ENCODE assay signal across 8 mouse cellular contexts in the genomic region with DNA sequence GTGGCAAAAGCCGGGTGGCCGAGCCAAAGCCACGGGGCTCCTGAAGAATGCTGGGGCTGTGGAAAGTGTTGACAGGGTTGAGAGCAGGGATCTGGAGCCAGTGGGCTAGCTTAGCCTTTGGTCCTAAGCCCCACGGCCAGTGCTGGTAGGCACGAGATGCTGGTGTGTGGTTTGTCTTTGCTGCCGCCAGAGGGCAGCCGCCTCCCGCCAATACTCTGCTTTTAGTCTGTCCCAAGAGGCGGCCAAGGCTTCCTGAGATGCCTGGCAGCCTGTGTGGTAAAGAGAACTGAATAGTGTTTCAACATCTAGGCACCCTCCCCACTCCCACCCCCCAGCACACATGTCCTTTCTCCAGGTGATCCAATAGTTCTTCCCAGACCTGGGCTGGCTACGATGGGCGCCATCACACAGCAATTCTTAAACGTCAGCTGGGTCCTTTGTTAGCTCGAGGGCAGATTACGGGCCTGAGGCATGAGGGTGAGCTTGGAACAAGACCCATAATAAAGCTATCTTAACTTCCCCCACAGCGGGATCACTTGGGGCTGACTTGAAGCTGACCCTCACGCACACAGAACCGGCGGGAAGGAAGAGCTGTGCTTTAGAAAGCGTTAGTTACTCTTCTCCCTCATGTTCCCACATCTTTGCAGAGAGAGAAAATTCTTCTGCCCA. TPM values are rescaled to one million over a fixed set of nuclear protein-coding genes. Genes with fewer than 3 reads are reported as not detected.
A peak's percentile ranks its signal among the peaks of the same experiment; 100 is the strongest.
DNase-seq lines count a peak whose midpoint lies in the region; ATAC-seq and TF ChIP-seq lines count a peak whose summit lies in the region.

No protein-coding gene starts in this region.

- H3K27me3 ChIP-seq in ES-Bruce4 (ENCODE audit: control insufficient read depth, insufficient read depth, low read length, poor library complexity, severe bottlenecking) = no peaks in the 10 kb centered on the region
- H3K27me3 ChIP-seq in forebrain, embryonic 11.5 days (ENCODE audit: control insufficient read depth, insufficient read depth, low read length) = 0 out of 2 replicates have a peak, but pooled peaks cover 3% of the 10 kb centered on the region

- no peak overlapping the region for H3K9ac ChIP-seq in ES-Bruce4 (ENCODE audit: low read depth, poor library complexity, severe bottlenecking)
- 0 out of 2 replicates have a peak overlapping the region, but pooled peaks have one; percentile 17 for H3K9ac ChIP-seq in forebrain, embryonic 11.5 days (ENCODE audit: low read length)

- ATAC-seq in forebrain, embryonic 11.5 days (replicated peaks; ENCODE audit: low FRiP score) = peak; percentile 65

- H3K4me3 ChIP-seq in ES-Bruce4 (ENCODE audit: low read depth, low read length) = no peak overlapping the region
- H3K4me3 ChIP-seq in forebrain, embryonic 11.5 days (ENCODE audit: low read depth, low read length) = no peak overlapping the region
- H3K4me3 ChIP-seq in layer of hippocampus, adult 2 months = no peak overlapping the region

- DNase-seq in c-Kit-negative CD71-positive TER-119-positive erythroid progenitor cells, embryonic 14.5 days (ENCODE audit: low read depth, low spot score) = peak; percentile 11
- DNase-seq in forebrain, embryonic 11.5 days (ENCODE audit: low spot score) = peak; percentile 89
- DNase-seq in heart, postnatal 25 days (ENCODE audit: low spot score) = peak; percentile 51
- peak; percentile 72 to 77 for DNase-seq in layer of hippocampus, adult 2 months (ENCODE audit: low spot score in 2 of 2)
- DNase-seq in lung, postnatal 10 days = peak; percentile 83
- DNase-seq in retina, adult 2 months (ENCODE audit: low read depth, low spot score) = peak; percentile 42
- peak; percentile 71 for DNase-seq in thymus, postnatal 14 days

- TF ChIP-seq EP300 in ES-Bruce4 (IDR thresholded peaks at IDR 0.05; ENCODE audit: insufficient read depth, low read depth, low read length) = peak; percentile 30; the same call in 1 of the 2 replicates

- H3K4me1 ChIP-seq in ES-Bruce4 (ENCODE audit: control insufficient read depth, insufficient read depth, low read length) = no peaks in the 10 kb centered on the region
- H3K4me1 ChIP-seq in forebrain, embryonic 11.5 days (replicated peaks; ENCODE audit: control insufficient read depth, insufficient read depth, low read length) = peaks cover 39% of the 10 kb centered on the region

- TF ChIP-seq POLR2A in ES-Bruce4 (IDR thresholded peaks at IDR 0.05; ENCODE audit: insufficient read depth, low read length) = no peak

- no peaks in the 10 kb centered on the region for H3K36me3 ChIP-seq in ES-Bruce4 (ENCODE audit: control insufficient read depth, insufficient read depth, low read length, poor library complexity, severe bottlenecking)
- no peaks in the 10 kb centered on the region for H3K36me3 ChIP-seq in forebrain, embryonic 11.5 days (ENCODE audit: control insufficient read depth, insufficient read depth, low read length)

- no peak overlapping the region for H3K27ac ChIP-seq in ES-Bruce4 (ENCODE audit: insufficient read depth, low read length)
- H3K27ac ChIP-seq in forebrain, embryonic 11.5 days (ENCODE audit: low read depth, low read length) = no peak overlapping the region; the same call in 1 of the 2 replicates
- H3K27ac ChIP-seq in layer of hippocampus, adult 2 months = no peak overlapping the region

- TF ChIP-seq CTCF in ES-Bruce4 (IDR thresholded peaks at IDR 0.05; ENCODE audit: low read depth, low read length) = peak; percentile 94
- peak; percentile 99 for TF ChIP-seq CTCF in layer of hippocampus, adult 2 months (conservative IDR thresholded peaks at IDR 0.05)

- H3K4me2 ChIP-seq in forebrain, embryonic 11.5 days (ENCODE audit: low read depth, low read length, severe bottlenecking) = no peak overlapping the region

- no peaks in the 10 kb centered on the region for H3K9me3 ChIP-seq in ES-Bruce4 (replicated peaks; ENCODE audit: control insufficient read depth, insufficient read depth, low read length, poor library complexity, severe bottlenecking)
- no peaks in the 10 kb centered on the region for H3K9me3 ChIP-seq in forebrain, embryonic 11.5 days (ENCODE audit: control insufficient read depth, low read length)

- 23% methylated on average over 19 of the region's 19 CpGs for WGBS in forebrain, embryonic 11.5 days

- intact Hi-C loops in heart, postnatal 25 days (cut with DNase I) = loop anchor here (1.0 to 5.0 kb wide), 3 partner anchors 166 to 329 kb away; a partner anchor contains a TSS

RNA-seq across cellular contexts. Expression of a gene that starts 25.0 kb away (rescaled TPM):
- polyA plus RNA-seq in ES-Bruce4 (2011; ENCODE audit: insufficient read depth, insufficient read length, low read depth, missing spikeins) = 0.36 TPM in 1 of 2 replicates, not detected in the other
- 18.0 and 21.8 TPM in 2 replicates for polyA plus RNA-seq in forebrain, embryonic 11.5 days (2014; fragmentation: Nextera tagmentation; extraction: Ambion mirVana)
- 1 to 10 TPM in 1 of 2 experiments, under 1 TPM in 1; 0.23 to 1.0 TPM for total RNA-seq in heart, postnatal 25 days (2021)
- 10 to 100 TPM; 17.1 to 17.7 TPM for total RNA-seq in layer of hippocampus, adult 2 months (2021)

RNA-seq across cellular contexts. Expression of a gene that starts 32.4 kb away (rescaled TPM):
- 0.41 and 0.45 TPM in 2 replicates for polyA plus RNA-seq in ES-Bruce4 (2011; ENCODE audit: insufficient read depth, insufficient read length, low read depth, missing spikeins)
- not detected in 2 replicates for polyA plus RNA-seq in forebrain, embryonic 11.5 days (2014; fragmentation: Nextera tagmentation; extraction: Ambion mirVana)
- not detected for total RNA-seq in heart, postnatal 25 days (2021)
- total RNA-seq in layer of hippocampus, adult 2 months (2021) = 1 to 10 TPM in 1 of 2 experiments, under 1 TPM in 1; 0.79 to 1.7 TPM

Comparison
In these comparisons a context has a peak if more than half of its experiments do, and no peak if none do; other contexts are left out.
1. DNase-seq: peak in every context shown above with its lines; median percentile 89 in forebrain, embryonic 11.5 days; 83 in lung, postnatal 10 days; 74 in layer of hippocampus, adult 2 months; 71 in thymus, postnatal 14 days; 51 in heart, postnatal 25 days; 42 in retina, adult 2 months; 11 in c-Kit-negative CD71-positive TER-119-positive erythroid progenitor cells, embryonic 14.5 days.
2. RNA of a gene that starts 25.0 kb away (total RNA-seq): 17.1 to 17.7 TPM in layer of hippocampus, adult 2 months; 0.23 to 1.0 TPM in heart, postnatal 25 days; every median in the first group is over 4 times any median in the second.